Mouse (Mus musculus): ENCODE measurements around the gene Ghr.

Gene Ghr

DNA sequence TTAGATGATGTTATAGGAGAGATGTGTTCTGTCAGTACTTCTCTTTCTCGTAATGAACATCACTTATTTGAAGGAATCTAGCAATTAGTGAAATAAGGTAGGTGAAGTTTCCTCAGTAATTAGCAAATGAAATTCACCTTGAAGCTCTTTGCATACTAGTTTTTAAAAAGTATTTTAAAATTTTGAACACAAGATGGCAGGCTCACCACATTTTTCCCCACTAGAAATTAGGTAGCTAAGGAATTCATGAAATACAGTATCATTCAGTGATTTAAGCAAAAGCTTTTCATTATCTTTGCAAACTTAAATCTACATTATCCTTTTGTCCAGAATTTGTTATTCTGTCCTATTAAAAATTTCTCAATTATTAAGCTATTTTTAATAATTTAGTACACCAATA is 287.3 kb downstream of the Ghr start:
- in situ Hi-C loops (cut with MboI), result no loop called here

DNA sequence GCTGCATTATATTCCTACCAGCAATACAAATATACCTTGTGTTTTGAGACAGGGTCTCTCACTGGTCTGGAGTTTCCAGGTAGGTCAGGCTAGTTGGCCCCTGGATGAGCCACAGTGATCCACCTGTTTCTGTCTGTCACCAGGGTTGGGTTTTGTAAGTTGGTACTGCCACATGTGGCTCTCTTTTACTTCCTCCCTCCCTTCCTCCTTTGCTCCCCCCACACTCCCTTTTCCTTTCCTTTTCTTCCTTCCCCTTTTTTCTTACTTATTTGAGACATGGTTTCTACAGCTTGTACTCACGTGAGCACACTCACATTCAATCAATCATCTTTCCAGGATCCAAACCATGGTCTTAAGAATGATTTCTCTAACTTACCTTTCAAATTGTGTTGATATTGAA is 289.8 kb downstream of the Ghr start:
- in situ Hi-C loops (cut with MboI), result no loop called here

- in situ Hi-C loops (cut with MboI), result no loop called here
These were observed 292.9 kb downstream of the Ghr start for GRCm38 (mm10) chr15:3290435-3290834.

GRCm38 (mm10) chr15:3286032-3286431 is 297.3 kb downstream of the Ghr start:
- in situ Hi-C loops (cut with MboI), result no loop called here

DNA sequence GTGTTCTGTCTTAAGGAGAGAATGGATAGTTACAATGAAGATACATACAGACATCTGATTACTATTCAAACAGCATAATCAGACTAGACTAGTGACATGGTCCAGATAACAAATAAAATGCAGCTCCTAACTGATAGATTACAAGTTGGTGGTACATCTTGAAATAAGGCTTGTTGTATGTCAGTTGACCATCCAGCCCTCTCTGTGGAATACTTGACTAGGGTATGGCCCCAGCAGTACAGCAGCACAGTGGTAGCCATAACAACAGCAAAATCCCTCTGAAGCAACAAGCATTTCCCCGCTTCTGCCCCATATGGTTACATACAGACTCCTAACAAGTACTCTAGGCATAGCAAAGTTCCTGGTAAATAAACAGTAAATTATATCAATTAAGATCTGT is 301.6 kb downstream of the Ghr start:
- in situ Hi-C loops (cut with MboI), result no loop called here

DNA sequence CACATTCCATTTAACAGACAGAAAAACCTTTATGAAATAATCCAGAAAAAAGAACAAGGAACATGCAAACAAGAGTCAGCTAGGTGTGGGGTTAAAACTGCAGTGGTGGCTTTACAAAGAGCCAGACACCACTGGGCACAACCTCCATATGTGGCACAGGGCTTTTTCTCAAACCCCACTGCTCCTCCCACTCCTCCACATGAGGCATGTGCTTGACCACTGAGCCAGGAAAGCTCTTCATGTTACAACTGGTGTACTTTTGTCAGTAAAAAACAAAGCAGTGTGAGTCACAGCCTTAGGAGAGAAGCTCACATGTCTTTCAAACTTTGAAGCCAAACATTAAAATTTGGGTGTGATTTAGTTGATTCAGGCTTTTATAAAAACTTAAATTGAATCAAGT is 302.1 kb downstream of the Ghr start:
- in situ Hi-C loops (cut with MboI), result no loop called here

- in situ Hi-C loops (cut with MboI), result no loop called here
These were observed 304.1 kb downstream of the Ghr start for GRCm38 (mm10) chr15:3279242-3279641.

DNA sequence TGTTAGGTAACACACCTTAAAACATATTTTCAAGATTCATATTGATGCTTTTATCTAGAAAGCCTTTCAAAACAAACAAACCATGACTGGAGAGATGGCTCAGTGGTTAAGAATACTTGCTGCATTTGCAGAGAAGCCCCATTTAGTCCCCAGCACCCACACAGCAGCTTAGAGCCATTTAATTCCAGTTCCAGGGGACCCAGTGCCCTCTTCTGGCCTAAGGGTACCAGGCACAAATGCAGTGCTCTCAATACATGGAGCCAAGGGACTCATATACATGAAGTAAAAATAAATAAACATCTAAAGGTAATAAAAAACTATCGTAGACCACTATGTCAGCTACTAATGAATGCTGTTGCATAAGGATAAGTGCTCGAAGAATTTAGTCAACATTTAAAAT is 305.9 kb downstream of the Ghr start:
- in situ Hi-C loops (cut with MboI), result no loop called here

- in situ Hi-C loops (cut with MboI), result no loop called here
These were observed 310.1 kb downstream of the Ghr start for GRCm38 (mm10) chr15:3273191-3273590.

- in situ Hi-C loops (cut with MboI), result no loop called here
These were observed 312.1 kb downstream of the Ghr start for GRCm38 (mm10) chr15:3271216-3271615.

DNA sequence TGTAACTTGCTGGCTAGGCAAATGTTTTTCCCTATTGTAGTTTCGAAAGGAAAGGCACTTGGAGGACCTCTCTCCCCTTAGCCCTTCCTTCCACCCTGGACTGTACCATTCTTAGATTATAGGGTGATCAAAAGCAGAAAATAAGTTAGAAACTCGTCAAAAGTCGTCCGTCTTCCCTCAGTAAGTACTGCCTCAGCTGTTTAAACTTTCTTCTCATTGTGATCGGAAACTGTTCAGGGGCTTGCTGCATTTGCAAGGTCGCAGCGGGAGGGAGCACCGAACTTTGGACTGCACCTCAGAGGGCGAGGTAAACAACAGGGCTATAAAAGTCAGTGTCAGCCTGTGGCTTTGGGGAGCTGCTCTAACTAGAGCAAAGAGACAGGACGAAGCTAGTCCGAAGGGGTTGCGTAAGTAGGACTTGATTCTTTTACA is 312.6 kb downstream of the Ghr start:
- in situ Hi-C loops (cut with MboI), result no loop called here

- in situ Hi-C loops (cut with MboI), result no loop called here
These were observed 313.2 kb downstream of the Ghr start for GRCm38 (mm10) chr15:3269996-3270645.

DNA sequence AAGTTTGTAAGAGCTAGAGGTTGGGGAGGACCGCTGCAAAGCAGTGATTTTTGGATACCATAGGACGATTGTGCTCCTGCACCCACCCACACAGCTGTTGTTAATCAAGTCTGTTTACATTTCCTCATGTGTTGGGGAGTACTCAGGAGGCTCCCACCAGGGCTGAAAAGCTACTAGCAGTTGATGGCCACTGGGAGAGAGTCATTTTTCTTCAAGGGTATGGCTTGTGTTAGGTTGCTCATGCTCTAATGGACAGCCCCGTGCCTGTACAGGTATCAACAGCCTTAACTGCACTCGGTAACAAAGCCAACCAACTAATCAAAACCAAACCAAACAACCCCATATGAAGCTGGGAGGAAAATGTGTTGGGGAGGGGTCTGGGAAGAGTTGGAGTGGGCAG is 313.8 kb downstream of the Ghr start:
- in situ Hi-C loops (cut with MboI), result no loop called here

DNA sequence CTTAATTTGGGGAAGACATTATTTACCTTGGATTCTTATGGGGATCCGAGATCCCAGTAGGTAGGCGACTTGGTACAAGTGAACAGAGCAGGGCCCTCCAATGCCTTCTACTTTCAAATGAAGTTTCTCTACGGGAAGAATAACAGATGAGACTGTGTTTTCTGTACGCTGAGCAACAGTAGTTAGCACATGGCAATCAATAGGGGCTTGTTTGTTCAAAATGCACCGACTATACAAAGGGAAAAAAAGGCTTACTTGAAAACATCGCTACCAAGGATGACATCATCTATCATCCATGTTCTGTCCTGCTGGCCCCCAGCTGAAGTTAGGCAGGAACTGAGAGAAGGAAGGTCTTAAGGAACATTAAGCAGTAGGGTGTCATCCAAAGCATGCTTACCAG is 315.0 kb downstream of the Ghr start, which contains the start of gene Selenop:
Gene Selenop (plus strand): TSS at position 301 of the 400 bp plus-strand sequence.
- in situ Hi-C loops (cut with MboI), result no loop called here

Data from mature B cell (primary cell).